Mouse (Mus musculus) testis, adult 2 months (tissue): ENCODE results near the gene Tmem43.

Experiments
- CTCF ChIP-seq: fragments of 200-500 bp; IDR thresholded peaks from 2 replicates; pipeline ENCODE4 v1.5.1; 2012; ENCODE audit warnings: low read depth, mild to moderate bottlenecking, inconsistent platforms, low read length, moderate library complexity; ENCODE audit not compliant: control insufficient read depth, insufficient read depth, insufficient replicate concordance
- POLR2A ChIP-seq: fragments of 200-500 bp; IDR thresholded peaks from 2 replicates; pipeline ENCODE4 v1.6.1; 2012; ENCODE audit warnings: low read depth, mild to moderate bottlenecking, inconsistent platforms, low read length, moderate library complexity; ENCODE audit not compliant: control insufficient read depth

DNA sequence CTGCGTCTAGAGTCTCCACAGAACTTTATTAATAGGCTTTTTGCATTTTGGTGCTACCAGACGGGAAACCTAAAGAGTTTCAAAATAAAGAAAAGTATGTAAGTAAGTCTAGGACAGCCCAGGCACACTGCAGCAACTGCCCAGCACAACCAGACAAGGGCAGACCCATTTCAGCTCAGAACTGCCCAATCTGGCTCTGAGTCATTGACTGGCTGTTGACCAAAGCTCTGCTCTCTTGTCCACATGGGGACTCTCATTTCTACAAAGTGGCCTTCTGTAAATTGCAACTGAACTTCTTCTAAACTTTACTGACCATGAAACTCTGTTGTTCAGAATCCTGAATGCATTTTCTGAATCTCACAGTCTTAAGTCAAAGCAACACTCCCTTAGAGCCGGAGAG, 61.7 kb downstream of the Tmem43 start:
- TF ChIP-seq CTCF (no peak), POLR2A (no peak)
